Mouse (Mus musculus) kidney, postnatal 4 days (tissue): ENCODE results near the gene Gm5294.

Experiments used
- DNase-seq, 2 experiments: peaks; one replicate each; pipeline ENCODE4 v3.0.0; 2021; ENCODE audit warnings: mixed read lengths in 2 of 2

The Gm5294 gene

DNA sequence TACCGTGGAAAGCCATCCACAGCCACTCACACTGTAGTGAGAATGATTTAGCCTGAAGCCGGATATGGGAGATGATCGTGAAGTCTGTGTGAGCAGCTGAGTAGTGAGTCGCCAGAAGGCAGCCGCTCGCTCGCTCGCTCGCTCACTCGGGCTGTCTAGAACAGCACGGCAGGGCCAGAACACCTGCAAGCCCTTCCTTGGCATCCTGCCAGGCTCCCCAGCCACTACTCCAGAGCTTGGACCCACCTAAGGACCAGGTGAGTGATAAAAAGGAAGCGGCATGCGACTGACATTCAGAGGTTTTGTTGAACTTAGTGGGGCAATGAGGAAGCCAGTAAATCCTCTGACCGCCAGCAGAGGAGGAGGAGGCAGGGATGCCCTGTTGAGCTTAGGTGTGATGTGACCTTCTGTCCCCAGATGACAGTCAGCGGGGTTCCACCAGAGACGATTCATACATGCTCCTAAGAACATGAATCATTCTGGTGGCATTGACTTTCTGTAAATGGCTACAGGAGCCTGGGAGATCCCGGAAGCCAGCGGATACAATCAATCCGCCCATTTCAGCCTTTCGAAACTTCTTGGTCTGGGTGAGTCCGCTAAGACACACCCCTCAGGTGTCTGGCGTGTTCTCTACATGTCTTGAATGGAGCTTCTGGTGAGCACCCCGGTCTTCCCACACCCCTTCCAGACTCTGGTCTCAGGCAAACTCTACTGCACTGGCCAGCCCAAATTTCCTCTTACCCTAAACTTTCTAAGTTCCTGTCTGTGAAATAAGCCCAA is 30.0 kb downstream of the Gm5294 start:
- DNase-seq, result peak; percentile 37 to 41

DNA sequence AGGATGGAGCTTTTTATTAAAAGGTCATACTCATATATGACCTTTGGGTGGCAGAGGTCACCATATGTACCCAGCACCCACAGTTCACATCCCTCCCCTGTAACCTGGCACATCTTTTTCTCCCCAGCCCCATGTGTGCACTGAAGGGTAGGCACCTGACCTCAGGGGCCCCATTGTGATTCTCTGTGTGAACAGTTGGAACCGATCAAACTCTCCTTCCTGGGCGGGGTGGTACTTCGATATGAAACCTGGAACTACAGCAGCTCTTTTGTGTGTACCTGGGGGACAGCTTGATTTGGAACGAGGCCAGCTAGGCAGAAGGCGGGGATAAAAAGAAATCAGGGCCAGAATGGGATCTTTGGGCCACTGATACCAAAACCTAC is 30.6 kb downstream of the Gm5294 start:
- DNase-seq, result no peak

DNA sequence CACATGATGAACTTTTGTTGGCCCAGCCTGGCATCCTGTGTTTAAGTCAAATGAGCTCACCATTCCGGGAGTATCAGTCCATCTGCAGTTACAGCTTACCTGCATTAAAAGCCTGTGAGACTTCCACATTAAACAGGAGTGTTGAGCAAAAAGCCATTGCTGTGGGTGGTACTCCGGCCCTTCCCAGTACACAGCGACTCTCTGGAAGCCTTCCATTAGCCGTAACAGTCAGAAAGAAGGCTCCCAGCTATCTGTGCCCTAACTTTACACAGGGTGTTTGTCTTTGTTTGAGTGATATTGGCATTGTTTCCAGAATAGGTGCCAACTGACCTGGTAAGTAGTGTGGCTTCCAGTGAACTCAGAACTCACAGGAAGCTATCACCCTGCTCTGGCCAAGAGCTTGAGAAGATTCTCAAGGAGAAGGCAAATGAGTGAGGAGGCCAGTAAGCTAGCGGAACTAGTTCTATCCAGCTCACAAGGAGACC is 31.5 kb downstream of the Gm5294 start:
- DNase-seq, result no peak

DNA sequence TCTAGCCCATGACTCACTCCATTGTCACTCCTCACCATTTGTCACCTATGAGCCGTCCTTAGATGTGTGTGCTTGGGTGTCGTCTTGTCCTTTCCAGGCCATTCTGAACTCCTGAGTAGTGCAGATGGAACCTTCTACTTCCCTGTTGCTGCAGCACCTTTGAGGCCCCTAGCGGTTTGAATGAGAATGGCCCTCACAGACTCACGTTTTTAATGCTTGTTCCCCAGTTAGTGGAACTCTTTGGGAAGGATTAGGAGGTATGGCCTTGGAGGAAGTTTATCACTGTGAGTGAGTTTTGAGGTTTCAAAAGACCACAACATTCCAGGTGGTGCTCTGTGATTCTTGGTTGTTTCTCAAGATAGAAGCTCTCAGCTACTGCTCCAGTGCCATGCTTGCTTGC is 32.3 kb downstream of the Gm5294 start:
- DNase-seq, result no peak

DNA sequence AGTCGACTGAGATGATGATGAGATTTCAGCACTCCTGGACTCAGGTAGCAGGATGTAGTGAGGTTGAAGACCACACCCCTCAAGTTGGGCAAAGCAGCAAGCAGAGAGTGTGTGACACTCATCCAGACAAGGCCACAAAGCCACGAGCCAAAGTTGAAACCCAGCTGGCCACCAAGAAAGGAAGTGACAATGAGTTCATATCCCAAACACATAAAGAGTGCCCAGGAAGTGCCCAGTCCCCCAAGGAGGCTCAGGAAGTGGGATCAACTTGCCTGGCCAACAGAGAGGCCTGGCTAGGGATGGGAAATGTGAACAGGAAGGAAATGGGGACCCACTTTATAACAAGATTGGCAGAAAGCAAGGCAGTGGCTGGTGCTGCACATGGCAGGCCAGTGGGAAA is 33.5 kb downstream of the Gm5294 start:
- no peak for DNase-seq

DNA sequence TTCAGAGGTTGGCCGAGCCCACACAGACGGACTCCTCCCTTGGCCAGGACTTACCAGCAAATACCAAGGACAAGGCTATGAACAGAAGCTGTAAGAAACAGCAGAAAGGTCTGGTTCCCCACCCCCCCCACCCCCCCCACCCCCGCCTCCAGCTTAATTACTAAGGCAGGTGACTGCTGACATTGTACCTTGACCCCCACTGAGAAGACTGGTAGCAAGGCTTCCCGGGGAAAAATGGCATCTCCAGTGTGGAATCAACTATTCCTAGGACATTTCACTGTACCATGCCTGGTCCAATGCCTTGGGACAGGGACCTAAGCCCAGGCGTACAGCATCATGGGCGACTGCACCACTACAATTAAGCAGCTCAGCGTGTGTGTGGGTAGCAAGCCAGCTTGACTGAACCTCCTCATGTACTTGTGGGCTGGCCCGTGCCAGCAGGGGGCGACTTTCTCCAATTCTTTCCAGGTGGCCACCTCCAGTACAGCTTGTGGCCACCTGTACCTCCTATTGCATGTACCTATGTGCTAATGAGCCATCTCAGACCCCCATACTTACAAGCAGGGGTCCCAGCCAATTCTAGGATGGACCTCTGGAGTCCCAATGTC is 37.2 kb downstream of the Gm5294 start:
- peak; percentile 92 to 94 for DNase-seq

DNA sequence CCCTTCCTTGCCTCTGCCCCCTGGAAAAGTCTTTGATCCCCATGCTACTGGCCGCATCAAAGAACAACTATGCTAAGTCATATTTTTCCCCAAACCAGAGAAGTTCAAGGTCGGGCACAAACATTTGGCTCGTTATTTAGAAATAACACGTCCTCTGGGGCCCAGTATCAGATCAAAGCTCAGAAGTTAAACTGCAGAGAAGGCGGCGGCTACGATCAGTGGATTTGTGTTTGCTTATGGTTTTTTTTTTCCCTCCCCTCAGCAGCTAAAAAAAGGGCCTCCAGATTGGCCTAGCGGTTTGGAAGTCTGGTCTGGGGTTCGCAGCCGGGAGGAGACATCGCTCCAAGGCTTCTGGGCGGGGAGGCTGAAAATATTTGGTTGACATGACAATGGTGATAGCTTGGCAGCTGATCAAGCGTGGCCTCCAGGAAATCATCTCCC is 38.0 kb downstream of the Gm5294 start:
- DNase-seq, result peak; percentile 28 to 45

DNA sequence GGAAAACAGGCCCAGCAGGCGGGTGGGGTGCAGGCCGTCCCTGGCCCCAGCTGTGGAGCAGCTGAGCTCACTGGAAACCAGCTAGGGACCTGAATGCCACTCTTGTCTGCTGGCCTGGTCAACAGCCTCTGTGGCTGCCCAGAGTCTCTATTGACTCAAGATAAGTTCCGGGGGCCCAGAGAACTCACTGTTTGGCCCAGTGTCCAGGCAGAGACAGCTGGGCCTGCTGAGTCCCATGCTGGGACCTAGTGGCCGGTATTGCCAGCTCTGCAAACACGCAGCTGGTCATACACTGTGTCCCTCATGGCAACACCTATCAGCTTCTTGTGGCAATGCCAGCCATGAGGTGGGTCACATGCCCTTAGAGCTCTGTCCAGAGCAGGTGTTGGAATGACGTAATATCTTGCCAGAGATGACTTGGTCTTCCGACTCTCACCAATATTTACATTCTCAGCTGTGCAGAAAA is 43.8 kb downstream of the Gm5294 start:
- DNase-seq, result no peak

DNA sequence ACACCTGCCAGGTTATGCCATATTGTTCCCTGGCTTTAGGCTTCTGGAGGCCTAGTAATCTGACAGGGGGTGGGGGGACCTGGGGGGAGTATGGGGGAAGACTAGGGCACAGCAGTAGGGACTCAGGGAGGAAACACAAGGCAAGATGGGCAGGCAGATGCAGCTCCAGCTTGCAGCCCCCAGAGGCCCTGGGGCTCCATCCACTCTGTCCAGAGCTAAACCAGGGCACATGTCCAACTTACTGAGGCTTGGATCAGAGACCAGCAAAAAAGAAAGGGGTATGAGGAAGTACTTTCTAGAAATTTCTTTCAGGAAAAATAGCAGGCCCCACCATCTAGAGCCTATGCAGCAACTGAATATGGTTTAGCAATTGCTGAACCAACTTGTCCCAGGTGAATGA is 44.3 kb downstream of the Gm5294 start:
- no peak for DNase-seq

DNA sequence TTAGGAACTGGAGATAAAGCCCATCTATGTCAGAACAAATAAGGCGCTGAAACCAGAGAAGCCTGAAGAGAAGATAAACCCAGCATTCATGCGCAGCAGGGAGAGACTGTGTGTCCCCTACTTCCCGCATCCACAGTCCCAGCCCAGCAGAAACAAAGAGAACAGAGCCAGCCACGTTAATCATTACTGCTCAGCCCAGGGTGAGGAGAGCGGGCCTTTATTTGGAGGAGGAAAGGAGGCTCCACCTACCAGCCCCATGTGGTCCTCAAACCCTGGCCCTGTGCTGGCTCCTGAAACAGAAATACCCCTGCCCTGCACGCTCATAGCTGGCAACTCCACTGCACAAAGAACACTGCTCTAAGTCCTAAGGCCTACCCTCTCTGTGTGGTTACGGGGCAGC is 45.0 kb downstream of the Gm5294 start:
- peak in 1 of 2 experiments; percentile 41 for DNase-seq

DNA sequence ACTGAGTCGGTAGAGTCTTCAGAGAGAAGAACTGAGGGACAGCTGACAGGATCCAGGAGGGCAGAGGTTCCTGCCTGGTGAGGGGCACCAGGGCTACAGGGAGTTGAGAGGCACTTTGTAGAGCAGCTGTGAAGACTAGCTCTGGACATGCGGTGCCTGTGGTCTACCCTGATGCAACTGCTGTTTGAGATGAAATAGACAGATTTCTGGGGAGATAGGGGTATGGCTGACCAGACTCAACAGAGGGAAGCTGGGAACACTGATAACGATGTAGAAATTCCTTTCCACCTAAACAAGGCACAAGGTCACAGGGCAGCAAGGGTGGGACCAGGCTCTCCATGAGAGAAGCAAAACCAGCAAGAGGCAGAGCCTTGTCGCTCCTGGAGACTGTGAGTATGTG is 45.8 kb downstream of the Gm5294 start:
- DNase-seq, result no peak
